Mouse (Mus musculus) megakaryocyte, adult 5-6 weeks (primary cell): Measurements from ENCODE around the gene Olfr896-ps1. TPM values are rescaled to one million over a fixed set of nuclear protein-coding genes. Genes with fewer than 3 reads are reported as not detected.

Experiments used
- ATAC-seq: 2 replicates; pipeline ENCODE4 v1.8.0; 2016; ENCODE audit warnings: mild to moderate bottlenecking, inconsistent platforms; ENCODE audit not compliant: poor library complexity, severe bottlenecking
- total RNA-seq, 2 experiments: library from RNA; stranded (forward) in 1 of 2; stranded (reverse) in 1 of 2; fragments of 153-499, 151-499 nt in 1 of 2; fragments of 221-1000, 200-1000 nt in 1 of 2; gene quantifications; 2 replicates each; pipeline versions ENCODE4 v1.2.3 to v1.2.4; 2015 to 2017

Gene Olfr896-ps1
- not detected in 2 replicates for total RNA-seq (2015)
- not detected in 2 replicates for total RNA-seq (2017)

GRCm38 (mm10) chr9:38290807-38291206, at the start of gene Olfr896-ps1:
Gene Olfr896-ps1 (plus strand): TSS chr9:38291107.
- no peak for ATAC-seq

- ATAC-seq = no peak
Measured at GRCm38 (mm10) chr9:38252474-38252873, 38.4 kb upstream of the Olfr896-ps1 start, which contains the start of gene Olfr143. Gene Olfr143 (plus strand): TSS chr9:38252774.

GRCm38 (mm10) chr9:38267551-38267950, 23.4 kb upstream of the Olfr896-ps1 start, which contains the start of gene Olfr895:
Gene Olfr895 (plus strand): TSS chr9:38267851.
- no peak for ATAC-seq

DNA sequence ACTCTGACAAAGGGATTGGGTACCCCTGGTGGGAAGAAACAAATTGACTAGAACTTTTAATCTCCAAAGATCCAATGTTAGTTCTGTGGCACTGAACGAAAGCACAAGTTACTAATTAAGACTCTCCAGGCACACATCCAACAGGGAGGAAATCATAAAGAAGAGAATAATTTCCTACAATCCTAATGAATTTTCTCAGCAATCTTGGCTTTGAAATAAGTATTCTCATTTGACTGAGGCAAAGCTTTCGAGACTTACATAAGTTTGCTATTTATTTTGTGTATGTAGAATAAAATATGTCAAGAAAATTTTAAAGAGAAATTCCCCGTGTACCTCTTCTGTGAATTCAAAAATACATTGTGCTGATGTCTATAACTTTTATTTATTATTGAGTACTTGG, 37.9 kb downstream of the Olfr896-ps1 start, which contains the start of gene Olfr25:
Olfr25 (plus strand) TSS at position 301 of the 400 bp plus-strand sequence.
- ATAC-seq = no peak

Other genes starting within 250 kb of the Olfr896-ps1 start
- not detected in 2 replicates for gene Olfr884, start 244.6 kb upstream of the Olfr896-ps1 start, total RNA-seq (2015)
- gene Olfr884, start 244.6 kb upstream of the Olfr896-ps1 start, total RNA-seq (2017) = not detected in 2 replicates
- gene Olfr885, start 229.8 kb upstream of the Olfr896-ps1 start, total RNA-seq (2015) = not detected in 2 replicates
- not detected in 2 replicates for gene Olfr885, start 229.8 kb upstream of the Olfr896-ps1 start, total RNA-seq (2017)
- gene Olfr887, start 207.0 kb upstream of the Olfr896-ps1 start, total RNA-seq (2015) = not detected in 2 replicates
- gene Olfr887, start 207.0 kb upstream of the Olfr896-ps1 start, total RNA-seq (2017) = not detected in 2 replicates
- gene Olfr888, start 183.0 kb upstream of the Olfr896-ps1 start, total RNA-seq (2015) = not detected in 2 replicates
- gene Olfr888, start 183.0 kb upstream of the Olfr896-ps1 start, total RNA-seq (2017) = not detected in 2 replicates
- gene Olfr889, start 175.9 kb upstream of the Olfr896-ps1 start, total RNA-seq (2015) = not detected in 2 replicates
- gene Olfr889, start 175.9 kb upstream of the Olfr896-ps1 start, total RNA-seq (2017) = not detected in 2 replicates
- gene Olfr890, start 148.6 kb upstream of the Olfr896-ps1 start, total RNA-seq (2015) = not detected in 2 replicates
- gene Olfr890, start 148.6 kb upstream of the Olfr896-ps1 start, total RNA-seq (2017) = not detected in 2 replicates
- not detected in 2 replicates for gene Olfr891, start 110.3 kb upstream of the Olfr896-ps1 start, total RNA-seq (2015)
- gene Olfr891, start 110.3 kb upstream of the Olfr896-ps1 start, total RNA-seq (2017) = not detected in 2 replicates
- gene Olfr893, start 82.7 kb upstream of the Olfr896-ps1 start, total RNA-seq (2015) = not detected in 2 replicates
- not detected in 2 replicates for gene Olfr893, start 82.7 kb upstream of the Olfr896-ps1 start, total RNA-seq (2017)
- not detected in 2 replicates for gene Olfr894, start 73.1 kb upstream of the Olfr896-ps1 start, total RNA-seq (2015)
- gene Olfr894, start 73.1 kb upstream of the Olfr896-ps1 start, total RNA-seq (2017) = not detected in 2 replicates
- gene Olfr143, start 38.3 kb upstream of the Olfr896-ps1 start, total RNA-seq (2015) = not detected in 2 replicates
- gene Olfr143, start 38.3 kb upstream of the Olfr896-ps1 start, total RNA-seq (2017) = not detected in 2 replicates
- gene Olfr895, start 23.3 kb upstream of the Olfr896-ps1 start, total RNA-seq (2015) = not detected in 2 replicates
- not detected in 2 replicates for gene Olfr895, start 23.3 kb upstream of the Olfr896-ps1 start, total RNA-seq (2017)
- not detected in 2 replicates for gene Olfr25, start 38.0 kb downstream of the Olfr896-ps1 start, total RNA-seq (2015)
- not detected in 2 replicates for gene Olfr25, start 38.0 kb downstream of the Olfr896-ps1 start, total RNA-seq (2017)
- gene Olfr898, start 57.3 kb downstream of the Olfr896-ps1 start, total RNA-seq (2015) = not detected in 2 replicates
- not detected in 2 replicates for gene Olfr898, start 57.3 kb downstream of the Olfr896-ps1 start, total RNA-seq (2017)
- not detected in 2 replicates for gene Olfr250, start 75.8 kb downstream of the Olfr896-ps1 start, total RNA-seq (2015)
- not detected in 2 replicates for gene Olfr250, start 75.8 kb downstream of the Olfr896-ps1 start, total RNA-seq (2017)
- not detected in 2 replicates for gene Olfr251, start 86.0 kb downstream of the Olfr896-ps1 start, total RNA-seq (2015)
- gene Olfr251, start 86.0 kb downstream of the Olfr896-ps1 start, total RNA-seq (2017) = not detected in 2 replicates
- not detected in 2 replicates for gene Olfr147, start 110.6 kb downstream of the Olfr896-ps1 start, total RNA-seq (2015)
- not detected in 2 replicates for gene Olfr147, start 110.6 kb downstream of the Olfr896-ps1 start, total RNA-seq (2017)
- gene Olfr901, start 138.3 kb downstream of the Olfr896-ps1 start, total RNA-seq (2015) = not detected in 2 replicates
- gene Olfr901, start 138.3 kb downstream of the Olfr896-ps1 start, total RNA-seq (2017) = not detected in 2 replicates
- gene Olfr902, start 156.5 kb downstream of the Olfr896-ps1 start, total RNA-seq (2015) = not detected in 2 replicates
- not detected in 2 replicates for gene Olfr902, start 156.5 kb downstream of the Olfr896-ps1 start, total RNA-seq (2017)
- gene Olfr904, start 172.0 kb downstream of the Olfr896-ps1 start, total RNA-seq (2015) = not detected in 2 replicates
- not detected in 2 replicates for gene Olfr904, start 172.0 kb downstream of the Olfr896-ps1 start, total RNA-seq (2017)
- gene Olfr905, start 180.0 kb downstream of the Olfr896-ps1 start, total RNA-seq (2015) = not detected in 2 replicates
- gene Olfr905, start 180.0 kb downstream of the Olfr896-ps1 start, total RNA-seq (2017) = not detected in 2 replicates
- gene Olfr906, start 196.0 kb downstream of the Olfr896-ps1 start, total RNA-seq (2015) = not detected in 2 replicates
- not detected in 2 replicates for gene Olfr906, start 196.0 kb downstream of the Olfr896-ps1 start, total RNA-seq (2017)
- not detected in 2 replicates for gene Olfr907, start 204.7 kb downstream of the Olfr896-ps1 start, total RNA-seq (2015)
- gene Olfr907, start 204.7 kb downstream of the Olfr896-ps1 start, total RNA-seq (2017) = not detected in 2 replicates
- not detected in 2 replicates for gene Olfr911-ps1, start 230.5 kb downstream of the Olfr896-ps1 start, total RNA-seq (2015)
- not detected in 2 replicates for gene Olfr911-ps1, start 230.5 kb downstream of the Olfr896-ps1 start, total RNA-seq (2017)
- not detected in 2 replicates for gene Olfr910, start 246.7 kb downstream of the Olfr896-ps1 start, total RNA-seq (2015)
- gene Olfr910, start 246.7 kb downstream of the Olfr896-ps1 start, total RNA-seq (2017) = not detected in 2 replicates